Mouse (Mus musculus) megakaryocyte, embryonic 14.5 days (primary cell): Measurements from ENCODE around the gene Car2.

Source experiments
- FLI1 ChIP-seq: IDR thresholded peaks from 2 replicates; pipeline ENCODE4 v1.6.1; 2012; ENCODE audit warnings: low read length, inconsistent platforms, mixed read lengths
- GATA1 ChIP-seq: IDR thresholded peaks from 3 replicates; pipeline ENCODE4 v1.6.1; 2012; ENCODE audit warnings: mixed read lengths, low read length, inconsistent platforms, borderline replicate concordance

GRCm38 (mm10) chr3:14889716-14890409 is 3.8 kb downstream of the Car2 start:
- no peak for TF ChIP-seq GATA1
- TF ChIP-seq FLI1, result no peak
